Mouse (Mus musculus) liver, adult 10 weeks (tissue): Measurements from ENCODE around the gene Prdx5. TPM values are rescaled to one million over a fixed set of nuclear protein-coding genes. Genes with fewer than 3 reads are reported as not detected.

Experiments
- polyA plus RNA-seq: library from polyadenylated mRNA; stranded (reverse); fragments of 350-450 nt; fragmentation: Illumina TruSeq; extraction: RNeasy Lipid Tissue Mini Kit (QIAGEN cat#74804); gene quantifications from one replicate; pipeline ENCODE4 v1.2.3, GENCODE M21; 2014; ENCODE audit warnings: low read depth, low replicate concordance

The Prdx5 gene
- 53.2 TPM for polyA plus RNA-seq

DNA sequence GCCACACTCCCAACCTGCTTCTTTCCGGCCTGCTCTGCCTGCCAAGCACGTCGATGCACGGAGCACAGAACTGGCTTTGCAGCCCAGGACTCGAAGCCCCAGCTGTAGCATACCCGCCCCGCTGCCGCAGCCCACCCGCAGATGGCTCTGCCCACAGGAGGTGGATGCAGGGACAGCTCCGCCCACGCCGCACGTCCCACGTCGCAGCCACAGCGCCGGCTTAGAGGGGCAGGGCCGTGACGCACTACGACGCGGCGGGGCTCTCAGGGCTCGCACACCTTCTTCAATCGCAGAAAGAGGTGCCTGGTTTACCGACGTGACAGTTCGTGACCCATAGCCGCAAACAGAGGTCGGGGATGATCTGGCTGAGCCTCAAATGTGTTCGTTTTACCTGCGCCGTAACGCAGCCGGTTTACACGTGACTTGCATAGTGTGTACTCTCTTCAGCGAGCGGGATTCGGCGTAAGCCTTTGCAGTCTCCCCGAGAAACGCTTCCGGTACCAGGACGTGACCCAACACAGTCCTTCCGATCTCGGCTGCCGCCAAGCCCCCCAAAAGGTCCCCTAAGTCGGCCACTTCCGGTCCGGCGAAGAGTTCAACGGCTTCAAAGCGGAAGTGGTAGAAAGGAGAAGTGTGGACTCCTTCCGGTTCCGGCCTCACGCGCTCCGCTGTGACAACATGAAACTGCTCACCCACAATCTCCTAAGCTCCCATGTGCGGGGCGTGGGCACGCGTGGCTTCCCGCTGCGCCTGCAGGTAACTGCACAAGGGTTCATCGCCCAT, at the start of gene Prdx5, which contains the start of gene Trmt112:
Gene Prdx5, minus strand, starts transcription at position 600 of the 783 bp plus-strand sequence.
Gene Trmt112, plus strand, starts transcription at position 192 of the 783 bp plus-strand sequence.

GRCm38 (mm10) chr19:6942249-6942691, 32.4 kb upstream of the Prdx5 start, which contains the start of gene Gpr137:
Gene Gpr137 (minus strand): TSS chr19:6942480.

GRCm38 (mm10) chr19:6941372-6942248, 31.7 kb upstream of the Prdx5 start, which contains the start of gene Bad:
Gene Bad (plus strand): TSS chr19:6941861.

GRCm38 (mm10) chr19:6934195-6934977, 24.5 kb upstream of the Prdx5 start, which contains the start of gene Kcnk4:
Gene Kcnk4 (minus strand): TSS chr19:6934515.

GRCm38 (mm10) chr19:6925307-6925573, 15.3 kb upstream of the Prdx5 start, which contains the start of gene Catsperz:
Gene Catsperz (minus strand): TSS chr19:6925380.

GRCm38 (mm10) chr19:6921647-6922567, 12.0 kb upstream of the Prdx5 start, which contains the start of gene Esrra:
Gene Esrra (minus strand): TSS chr19:6921813.

GRCm38 (mm10) chr19:6858031-6858430, 51.9 kb downstream of the Prdx5 start, which contains the start of gene Ccdc88b:
Gene Ccdc88b (minus strand): TSS chr19:6858211.

Other genes with a start within 250 kb of the Prdx5 start
- gene Rps6ka4, start 69.5 kb downstream of the Prdx5 start, polyA plus RNA-seq, result not detected
- not detected for gene Ccdc88b, start 51.9 kb downstream of the Prdx5 start, polyA plus RNA-seq
- 20.7 TPM for gene Trmt112, start 408 bp downstream of the Prdx5 start, polyA plus RNA-seq
- gene Esrra, start 11.7 kb upstream of the Prdx5 start, polyA plus RNA-seq, result 2.0 TPM
- not detected for gene Catsperz, start 15.3 kb upstream of the Prdx5 start, polyA plus RNA-seq
- not detected for gene Kcnk4, start 24.4 kb upstream of the Prdx5 start, polyA plus RNA-seq
- 0.90 TPM for gene Bad, start 31.8 kb upstream of the Prdx5 start, polyA plus RNA-seq
- 0.98 TPM for gene Gpr137, start 32.4 kb upstream of the Prdx5 start, polyA plus RNA-seq
- 2.9 TPM for gene Ppp1r14b, start 64.9 kb upstream of the Prdx5 start, polyA plus RNA-seq
- 1.5 TPM for gene Plcb3, start 66.4 kb upstream of the Prdx5 start, polyA plus RNA-seq
- gene Fkbp2, start 70.4 kb upstream of the Prdx5 start, polyA plus RNA-seq, result 20.9 TPM
- gene Vegfb, start 77.5 kb upstream of the Prdx5 start, polyA plus RNA-seq, result 3.3 TPM
- gene Dnajc4, start 82.5 kb upstream of the Prdx5 start, polyA plus RNA-seq, result 2.7 TPM
- gene Nudt22, start 86.0 kb upstream of the Prdx5 start, polyA plus RNA-seq, result not detected
- gene Trpt1, start 86.0 kb upstream of the Prdx5 start, polyA plus RNA-seq, result 0.58 TPM
- gene Fermt3, start 109.4 kb upstream of the Prdx5 start, polyA plus RNA-seq, result 0.16 TPM
- gene Stip1, start 129.9 kb upstream of the Prdx5 start, polyA plus RNA-seq, result 34.1 TPM
- gene Macrod1, start 146.7 kb upstream of the Prdx5 start, polyA plus RNA-seq, result 9.3 TPM
- gene Flrt1, start 195.6 kb upstream of the Prdx5 start, polyA plus RNA-seq, result not detected